Mouse (Mus musculus) bone marrow, adult 2 months (tissue): ENCODE measurements at regions not wholly inside any gene's neighbourhood (a gene's known extent, or its start where the extent isn't known, plus 50 kb on each side); places are given as distances from the start of the nearest gene placed in this dataset.

ENCODE experiments used
- CTCF ChIP-seq: fragments of 200-500 bp; IDR thresholded peaks from 2 replicates; pipeline ENCODE4 v1.5.1; 2011; ENCODE audit warnings: low read length, control low read depth; ENCODE audit not compliant: control insufficient read depth, insufficient read depth
- POLR2A ChIP-seq: fragments of 200-500 bp; IDR thresholded peaks from 2 replicates; pipeline ENCODE4 v1.6.1; 2011; ENCODE audit warnings: low read depth, mild to moderate bottlenecking, control low read depth, low read length, borderline replicate concordance; ENCODE audit not compliant: control insufficient read depth

GRCm38 (mm10) chr16:93152765-93153489 is 327.0 kb upstream of the Runx1 start:
- TF ChIP-seq CTCF (no peak), POLR2A (no peak)
